In the genomic region with DNA sequence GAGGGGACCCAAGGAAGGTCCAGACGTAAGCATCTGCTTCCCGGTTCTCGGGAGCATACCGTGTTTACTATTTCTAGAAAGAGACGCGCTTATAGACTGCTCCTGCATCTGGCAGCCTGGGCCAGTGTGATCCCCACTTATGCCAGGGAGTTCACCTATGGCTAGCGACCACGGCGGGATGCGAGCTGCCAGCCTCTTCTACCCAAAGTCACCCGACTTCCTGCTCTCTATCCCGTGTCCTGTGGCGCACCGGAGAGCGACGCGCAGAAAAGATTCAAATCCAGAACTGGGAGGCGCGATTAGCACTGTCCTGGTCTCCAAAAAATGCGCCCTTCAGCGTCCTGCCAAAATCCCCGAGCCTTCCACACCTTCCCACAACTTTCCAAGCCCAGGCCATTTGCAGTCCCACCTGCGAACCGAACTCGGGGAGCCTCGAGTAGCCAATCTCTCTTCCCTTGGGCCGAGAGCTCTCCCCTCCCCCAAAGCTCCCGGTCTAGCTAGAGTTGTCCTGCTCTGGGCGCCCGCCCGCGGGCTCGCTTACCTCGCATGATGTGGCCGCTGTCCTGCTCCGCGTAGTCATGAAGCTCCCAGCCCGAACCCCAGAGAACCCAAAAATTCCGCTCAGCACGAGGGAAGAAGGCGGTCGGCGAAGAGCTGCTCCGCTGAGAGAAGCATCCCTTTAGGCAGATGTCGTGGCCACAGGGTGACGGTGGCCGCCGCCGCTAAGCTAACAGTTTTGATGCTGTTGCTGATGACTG, we compare ENCODE assay signal across 8 mouse cellular contexts. TPM values are rescaled to one million over a fixed set of nuclear protein-coding genes. Genes with fewer than 3 reads are reported as not detected.
DNase-seq lines count a peak whose midpoint lies in the region; ATAC-seq and TF ChIP-seq lines count a peak whose summit lies in the region.

No protein-coding gene starts in this region.

- peak overlapping the region; percentile 36 for H3K9ac ChIP-seq in lung, embryonic 15.5 days

- intact Hi-C loops in heart, postnatal 10 days (cut with DNase I) = no loop called here

- peak overlapping the region; percentile 93 for H3K4me2 ChIP-seq in lung, embryonic 15.5 days

- H3K27ac ChIP-seq in embryonic fibroblast, embryonic 13.5 days (ENCODE audit: insufficient read depth, low read length) = no peak overlapping the region
- H3K27ac ChIP-seq in lung, embryonic 15.5 days = 0 out of 2 replicates have a peak overlapping the region, but pooled peaks have one; percentile 8

- peak; percentile 70 for DNase-seq in 3134 (ENCODE audit: extremely low read depth, insufficient read length, low spot score)
- DNase-seq in adrenal gland, adult 8-10 months = peak; percentile 13
- DNase-seq in heart, postnatal 10 days = peak; percentile 43 to 53
- peak; percentile 48 to 70 for DNase-seq in layer of hippocampus, postnatal 10 days (ENCODE audit: low spot score in 2 of 2)
- peak; percentile 30 to 51 for DNase-seq in right cerebral cortex, adult 2 months (ENCODE audit: low spot score in 2 of 2)
- DNase-seq in c-Kit-positive CD71-positive TER-119-positive erythroid progenitor cells, embryonic 14.5 days (ENCODE audit: low spot score) = no peak

- no peaks in the 10 kb centered on the region for H3K4me1 ChIP-seq in embryonic fibroblast, embryonic 13.5 days (ENCODE audit: control insufficient read depth, insufficient read depth, low read length)
- H3K4me1 ChIP-seq in lung, embryonic 15.5 days = peaks cover 11% of the 10 kb centered on the region; the same call in 1 of the 2 replicates

- ATAC-seq in lung, embryonic 15.5 days (ENCODE audit: borderline replicate concordance, extremely low read depth, low FRiP score, low TSS enrichment) = peak; percentile 56; the same call in 1 of the 2 replicates

- no peak for TF ChIP-seq CTCF in embryonic fibroblast, embryonic 13.5 days (IDR thresholded peaks at IDR 0.05; ENCODE audit: borderline replicate concordance, insufficient read depth, low read length)

- WGBS in lung, embryonic 15.5 days = under 1% methylated on average over 49 of the region's 49 CpGs

- H3K36me3 ChIP-seq in lung, embryonic 15.5 days = no peaks in the 10 kb centered on the region

- H3K9me3 ChIP-seq in lung, embryonic 15.5 days = no peaks in the 10 kb centered on the region

- H3K4me3 ChIP-seq in embryonic fibroblast, embryonic 13.5 days (ENCODE audit: insufficient read depth, low read length) = peak overlapping the region; percentile 53
- H3K4me3 ChIP-seq in lung, embryonic 15.5 days = peak overlapping the region; percentile 48

- TF ChIP-seq POLR2A in embryonic fibroblast, embryonic 13.5 days (IDR thresholded peaks at IDR 0.05; ENCODE audit: low read depth, low read length) = no peak

- peaks cover 40% of the 10 kb centered on the region for H3K27me3 ChIP-seq in lung, embryonic 15.5 days

RNA-seq across cellular contexts. Expression of a gene that starts 0.8 kb away (rescaled TPM):
- total RNA-seq in adrenal gland, adult 8-10 months (2022) = under 1 TPM; 0.46 to 1.00 (median 0.54) TPM
- polyA plus RNA-seq in embryonic fibroblast, embryonic 13.5 days (2011; ENCODE audit: insufficient read length, low read depth, missing spikeins) = 0.16 and 0.20 TPM in 2 replicates
- total RNA-seq in heart, postnatal 10 days (2021) = under 1 TPM; 0.14 to 0.47 TPM
- total RNA-seq in layer of hippocampus, postnatal 10 days (2021) = 10 to 100 TPM; 16.3 to 16.7 TPM
- polyA plus RNA-seq in lung, embryonic 15.5 days (2015; fragmentation: Nextera tagmentation; extraction: Ambion mirVana) = 1.8 and 1.9 TPM in 2 replicates

Comparison
In these comparisons a context has a peak if more than half of its experiments do, and no peak if none do; other contexts are left out.
1. RNA of a gene that starts 0.8 kb away (total RNA-seq): 16.3 to 16.7 TPM in layer of hippocampus, postnatal 10 days; 0.46 to 1.00 TPM in adrenal gland, adult 8-10 months and 0.14 to 0.47 TPM in heart, postnatal 10 days; every median in the first group is over 4 times any median in the second.